Mouse (Mus musculus): ENCODE measurements around the gene 5430403G16Rik.
"Not testable (repeated sequence)": the region's sequence is repeated elsewhere in the genome, so short reads cannot be mapped to it uniquely, and the experiment has no call there.

Gene 5430403G16Rik

DNA sequence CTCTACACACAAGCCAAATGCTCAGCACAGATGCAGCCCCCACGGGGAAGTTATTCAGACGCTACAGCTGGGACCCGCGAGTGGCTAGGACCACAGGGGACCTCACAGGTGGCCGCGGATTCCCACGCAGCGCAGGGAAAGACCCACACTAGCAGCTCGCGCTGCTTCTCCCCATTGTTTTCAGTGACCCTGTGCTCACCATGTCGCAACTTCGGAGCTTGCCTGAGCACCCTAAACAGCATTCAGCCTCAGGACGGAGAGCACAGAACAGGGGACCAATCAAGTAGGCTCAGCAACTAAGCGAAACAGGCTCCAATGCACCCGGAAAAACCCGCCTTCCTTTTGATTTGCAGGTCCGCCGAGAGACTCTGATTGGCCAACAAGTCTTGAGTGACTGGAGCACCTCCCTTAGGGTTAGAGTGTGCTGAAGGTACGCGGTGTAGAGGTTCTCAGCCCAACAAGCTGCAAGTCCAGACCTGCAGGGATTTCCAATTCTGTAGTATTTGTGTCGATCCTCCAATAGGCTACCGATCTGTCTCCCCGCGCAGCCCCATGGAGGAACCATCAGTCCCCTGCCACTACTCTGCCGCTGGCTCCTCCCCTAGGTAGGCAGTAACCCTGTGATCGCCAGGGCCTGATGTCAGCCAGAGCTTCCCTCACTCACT lies at the start of gene 5430403G16Rik:
Gene 5430403G16Rik, minus strand, starts transcription at position 505 of the 665 bp plus-strand sequence.
- peaks cover 22% of the 10 kb centered on the region for H3K4me1 ChIP-seq (replicated peaks; ENCODE audit: low read depth, low read length)
- not testable (repeated sequence) for H3K27me3 ChIP-seq (ENCODE audit: insufficient read depth, low read length); H3K36me3 ChIP-seq (ENCODE audit: insufficient read depth, low read length); H3K9me3 ChIP-seq (ENCODE audit: low read length)
- peak within 1 kb of the TSS; percentile 85 for H3K4me3 ChIP-seq (replicated peaks; ENCODE audit: low read length)

DNA sequence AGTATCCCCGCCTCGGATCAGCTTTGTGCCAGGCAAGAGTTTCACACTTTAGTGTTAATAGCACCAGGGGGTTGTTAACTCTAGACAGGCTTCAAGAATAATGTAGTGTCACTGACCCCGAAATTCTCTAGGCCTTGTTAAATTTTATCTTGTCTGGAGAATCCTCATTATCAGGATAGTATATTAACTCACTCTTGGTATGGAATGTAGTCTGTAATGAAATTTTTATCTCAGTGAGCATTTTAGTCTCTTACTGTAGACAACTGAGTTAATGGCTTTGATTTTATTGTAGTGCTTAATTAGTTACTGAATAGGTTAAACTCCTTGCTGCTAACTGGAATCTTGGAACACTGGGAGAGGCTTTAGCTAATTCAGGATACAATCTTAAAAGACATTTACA lies 26.5 kb upstream of the 5430403G16Rik start:
- not testable (repeated sequence) for H3K27me3 ChIP-seq (ENCODE audit: insufficient read depth, low read length); H3K4me1 ChIP-seq (replicated peaks; ENCODE audit: low read depth, low read length); H3K36me3 ChIP-seq (ENCODE audit: insufficient read depth, low read length); H3K4me3 ChIP-seq (replicated peaks; ENCODE audit: low read length)
- H3K9me3 ChIP-seq (ENCODE audit: low read length) = peaks cover 33% of the 10 kb centered on the region

DNA sequence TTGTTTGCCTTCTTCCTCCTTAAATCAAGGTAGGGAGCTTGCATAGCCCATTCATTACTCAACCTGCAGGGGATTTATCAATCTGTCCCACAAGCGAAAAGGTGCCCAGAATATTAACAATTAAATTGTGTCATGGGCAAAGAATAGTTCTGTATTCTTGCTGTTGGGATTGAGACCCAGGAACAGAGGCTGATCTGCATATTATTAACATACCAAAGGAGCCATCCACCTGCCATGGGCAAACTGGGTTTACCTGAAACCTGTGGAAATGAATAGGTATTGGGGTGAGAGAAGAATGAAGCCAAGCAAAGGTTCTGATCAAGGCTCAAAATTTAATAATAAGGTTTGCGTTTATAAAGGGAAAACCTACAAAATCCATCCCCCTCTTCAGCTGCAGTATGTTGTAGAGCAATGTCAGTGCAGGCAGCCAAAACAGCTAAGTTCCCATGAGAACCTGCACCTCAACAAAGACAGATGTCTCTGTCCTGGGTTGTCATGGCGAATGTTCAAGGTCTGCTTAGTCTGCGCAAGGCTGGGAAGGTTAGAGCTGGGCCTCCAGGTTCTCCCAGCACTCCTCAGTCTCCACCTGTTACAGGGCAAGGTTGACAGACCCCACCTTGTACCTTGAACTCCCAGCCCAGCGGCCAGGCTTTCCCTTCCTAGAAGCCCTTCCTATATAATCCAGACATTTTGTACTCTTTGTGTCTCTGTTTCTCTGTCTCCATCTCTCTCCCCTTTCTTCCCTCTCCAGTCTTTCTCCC lies 544 bp upstream of the 5430403G16Rik start:
- not testable (repeated sequence) for H3K9me3 ChIP-seq (ENCODE audit: low read length); H3K36me3 ChIP-seq (ENCODE audit: insufficient read depth, low read length); H3K27me3 ChIP-seq (ENCODE audit: insufficient read depth, low read length)
- Histone ChIP-seq H3K4me3 (replicated peaks; ENCODE audit: low read length) (peak overlapping the region; percentile 85), H3K4me1 (replicated peaks; ENCODE audit: low read depth, low read length) (peaks cover 22% of the 10 kb centered on the region)
- 0 out of 2 replicates have a peak, but pooled peaks have one; percentile 6 for TF ChIP-seq POU5F1 (IDR thresholded peaks at IDR 0.05; ENCODE audit: borderline replicate concordance, low read length)

DNA sequence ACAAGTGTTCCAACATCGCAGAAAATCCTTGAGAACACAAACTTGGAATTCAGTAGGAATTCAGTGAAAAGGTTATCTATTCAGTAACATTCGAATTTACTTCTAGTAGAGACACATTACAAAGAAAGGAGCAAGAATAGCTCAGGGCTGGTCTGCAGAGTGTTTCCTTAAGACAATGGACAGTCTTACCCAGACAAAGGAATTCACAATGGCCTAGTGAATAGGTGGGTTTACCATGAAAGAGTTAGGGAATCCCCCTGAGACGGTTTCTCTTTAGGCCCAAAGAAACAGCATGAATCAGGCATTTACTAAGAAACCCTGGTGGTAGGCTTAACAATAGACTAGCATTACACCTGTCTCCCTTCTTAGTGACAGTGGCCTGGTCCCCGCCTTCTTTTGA lies 7.9 kb downstream of the 5430403G16Rik start:
- TF ChIP-seq CTCF (conservative IDR thresholded peaks at IDR 0.05; ENCODE audit: low read length) (no peak), NANOG (IDR thresholded peaks at IDR 0.05; ENCODE audit: borderline replicate concordance, low read length) (peak; percentile 92)
- H3K4me3 ChIP-seq (replicated peaks; ENCODE audit: low read length) = no peak overlapping the region
- peaks cover 39% of the 10 kb centered on the region for H3K9me3 ChIP-seq (ENCODE audit: low read length)
- H3K4me1 ChIP-seq (replicated peaks; ENCODE audit: low read depth, low read length) = peaks cover 22% of the 10 kb centered on the region
- no peaks in the 10 kb centered on the region for H3K27me3 ChIP-seq (ENCODE audit: insufficient read depth, low read length)
- H3K36me3 ChIP-seq (ENCODE audit: insufficient read depth, low read length) = peaks cover 17% of the 10 kb centered on the region; the same call in 1 of the 2 replicates

All from E14TG2a.4 (cell line).